Mouse (Mus musculus) heart, adult 2 months (tissue): ENCODE data around the gene Gal3st1.

Source experiments
- CTCF ChIP-seq: fragments of 200-600 bp; IDR thresholded peaks from 2 replicates; pipeline ENCODE4 v1.8.1; 2022; ENCODE audit warnings: antibody characterized with exemption, mild to moderate bottlenecking, moderate library complexity
- EP300 ChIP-seq: fragments of 200-500 bp; IDR thresholded peaks from 2 replicates; pipeline ENCODE4 v1.6.1; 2011; ENCODE audit warnings: low read depth, low read length, control low read depth; ENCODE audit not compliant: insufficient read depth
- POLR2A ChIP-seq: fragments of 200-500 bp; IDR thresholded peaks from 2 replicates; pipeline ENCODE4 v1.6.1; 2011; ENCODE audit warnings: mild to moderate bottlenecking, low read depth, low read length, control low read depth; ENCODE audit not compliant: insufficient read depth

GRCm38 (mm10) chr11:4035916-4036315 is 52.5 kb downstream of the Gal3st1 start:
- TF ChIP-seq POLR2A (no peak), CTCF (no peak), EP300 (no peak)
